Mouse (Mus musculus) neural tube, embryonic 15.5 days (tissue): Measurements from ENCODE around the gene Itpa. TPM values are rescaled to one million over a fixed set of nuclear protein-coding genes. Genes with fewer than 3 reads are reported as not detected.
A peak's percentile ranks its signal among the peaks of the same experiment; 100 is the strongest.

Source experiments
- ATAC-seq: fragments of 200-750 bp; cut with Nextera tagmentation; 2 replicates; pipeline ENCODE4 v1.8.0; 2017; ENCODE audit warnings: mild to moderate bottlenecking, moderate TSS enrichment, moderate library complexity; ENCODE audit not compliant: low FRiP score
- H3K27ac ChIP-seq: fragments of 300-500 bp; sonication (generic); replicated peaks from 2 replicates; pipeline ENCODE4 v1.5.1; 2015; ENCODE audit warnings: mild to moderate bottlenecking, inconsistent platforms
- H3K27me3 ChIP-seq: fragments of 300-500 bp; sonication (generic); replicated peaks from 2 replicates; pipeline ENCODE4 v1.6.1; 2015; ENCODE audit warnings: inconsistent platforms
- H3K36me3 ChIP-seq: fragments of 300-500 bp; sonication (generic); 2 replicates; pipeline ENCODE4 v1.6.1; 2015; ENCODE audit warnings: inconsistent platforms
- H3K4me1 ChIP-seq: fragments of 300-500 bp; sonication (generic); 2 replicates; pipeline ENCODE4 v1.6.1; 2015; ENCODE audit warnings: inconsistent platforms
- H3K4me2 ChIP-seq: fragments of 300-500 bp; sonication (generic); 2 replicates; pipeline ENCODE4 v1.6.1; 2015; ENCODE audit warnings: inconsistent platforms, mild to moderate bottlenecking, moderate library complexity
- H3K4me3 ChIP-seq: fragments of 300-500 bp; sonication (generic); replicated peaks from 2 replicates; pipeline ENCODE4 v1.5.1; 2015; ENCODE audit warnings: mild to moderate bottlenecking, inconsistent platforms
- H3K9ac ChIP-seq: fragments of 300-500 bp; sonication (generic); replicated peaks from 2 replicates; pipeline ENCODE4 v1.6.1; 2015; ENCODE audit warnings: mild to moderate bottlenecking, inconsistent platforms
- H3K9me3 ChIP-seq: fragments of 300-500 bp; sonication (generic); replicated peaks from 2 replicates; pipeline ENCODE4 v1.6.1; 2016; ENCODE audit warnings: inconsistent platforms
- WGBS: fragments of 180-500 bp; shearing (Covaris S2); methylation state at CpG from one replicate; pipeline ENCODE4 v1.1.7; 2015; ENCODE audit warnings: mixed read lengths; 5-methylcytosine and 5-hydroxymethylcytosine counted together
- polyA plus RNA-seq: library from polyadenylated mRNA; unstranded; fragments of >200 nt; fragmentation: Nextera tagmentation; extraction: Ambion mirVana; gene quantifications from 2 replicates; pipeline ENCODE4 v1.2.1, GENCODE M21; 2015

Gene Itpa
- polyA plus RNA-seq, 1 experiment from 2014 or later, result 123 TPM

GRCm38 (mm10) chr2:130697821-130698266, 30.4 kb downstream of the Itpa start:
- Histone ChIP-seq H3K27ac (no peak overlapping the region), H3K9me3 (no peaks in the 10 kb centered on the region), H3K4me1 (peaks cover 21% of the 10 kb centered on the region), H3K36me3 (no peaks in the 10 kb centered on the region), H3K9ac (no peak overlapping the region), H3K4me3 (peak overlapping the region; percentile 52), H3K4me2 (peak overlapping the region; percentile 100), H3K27me3 (peaks cover 51% of the 10 kb centered on the region)
- ATAC-seq, result peak; percentile 29
- under 1% methylated on average over 14 of the region's 14 CpGs for WGBS

GRCm38 (mm10) chr2:130704040-130705001, 36.9 kb downstream of the Itpa start:
- Histone ChIP-seq H3K4me2 (no peak overlapping the region), H3K4me3 (no peak overlapping the region), H3K4me1 (peaks cover 4% of the 10 kb centered on the region; the same call in 1 of the 2 replicates), H3K36me3 (peaks cover 28% of the 10 kb centered on the region), H3K27ac (no peak overlapping the region), H3K27me3 (peaks cover 9% of the 10 kb centered on the region; the same call in 1 of the 2 replicates), H3K9ac (no peak overlapping the region), H3K9me3 (no peaks in the 10 kb centered on the region)
- WGBS, result 69% methylated on average over 9 of the region's 9 CpGs
- peak; percentile 46; the same call in 1 of the 2 replicates for ATAC-seq

GRCm38 (mm10) chr2:130705178-130705577, 37.8 kb downstream of the Itpa start:
- no peak for ATAC-seq
- Histone ChIP-seq H3K4me2 (no peak overlapping the region), H3K4me1 (peaks cover 4% of the 10 kb centered on the region; the same call in 1 of the 2 replicates), H3K27me3 (peaks cover 3% of the 10 kb centered on the region; the same call in 1 of the 2 replicates), H3K9me3 (no peaks in the 10 kb centered on the region), H3K4me3 (no peak overlapping the region), H3K36me3 (peaks cover 36% of the 10 kb centered on the region), H3K9ac (no peak overlapping the region), H3K27ac (no peak overlapping the region)
- 73% methylated on average over 6 of the region's 6 CpGs for WGBS

DNA sequence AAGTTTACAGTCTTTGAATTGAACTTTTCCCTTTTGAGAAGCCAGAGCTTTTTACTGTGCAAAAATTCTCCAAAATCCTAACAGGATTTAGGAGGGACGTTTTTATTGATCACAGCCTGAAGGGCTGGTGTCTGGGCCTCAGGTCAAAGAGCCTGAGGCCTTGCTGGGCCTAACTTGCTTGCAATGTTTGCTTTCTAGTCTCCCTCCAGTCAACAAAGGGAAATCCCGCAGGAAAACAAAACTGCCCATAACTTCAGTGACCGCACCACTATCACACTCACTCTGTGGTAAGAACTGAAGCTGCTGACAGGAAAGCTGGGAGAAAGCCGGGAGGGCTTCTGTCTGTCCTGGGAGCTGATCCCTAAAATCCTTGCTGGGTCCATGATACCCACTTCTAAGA, 39.2 kb downstream of the Itpa start:
- no peak overlapping the region for H3K4me3 ChIP-seq
- no peak overlapping the region for H3K27ac ChIP-seq
- H3K27me3 ChIP-seq, result no peaks in the 10 kb centered on the region
- no peak for ATAC-seq
- H3K9ac ChIP-seq, result no peak overlapping the region
- H3K36me3 ChIP-seq, result peaks cover 51% of the 10 kb centered on the region
- no peaks in the 10 kb centered on the region for H3K9me3 ChIP-seq
- H3K4me2 ChIP-seq, result no peak overlapping the region
- peaks cover 4% of the 10 kb centered on the region; the same call in 1 of the 2 replicates for H3K4me1 ChIP-seq
- WGBS, result 76% methylated on average over 4 of the region's 4 CpGs

DNA sequence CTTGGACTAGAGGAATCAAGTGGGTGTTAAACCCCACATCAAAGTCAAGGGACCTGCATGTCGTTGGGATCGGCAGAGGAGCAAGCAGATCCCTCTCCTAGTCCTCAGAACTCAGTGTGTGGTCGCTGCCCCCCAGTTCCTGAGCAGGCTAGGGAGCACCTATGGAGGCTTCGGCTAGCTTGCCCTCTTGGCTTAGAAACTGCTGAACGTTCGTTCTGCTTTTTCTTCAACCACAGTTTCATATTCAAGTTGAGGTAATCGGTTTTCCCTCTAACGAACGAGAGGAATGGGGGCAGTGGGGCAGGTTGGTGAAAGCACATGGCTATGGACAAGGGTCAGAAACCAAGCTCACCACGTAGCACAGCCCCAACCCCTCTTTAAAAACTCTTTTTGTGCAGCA, 39.6 kb downstream of the Itpa start:
- peaks cover 4% of the 10 kb centered on the region; the same call in 1 of the 2 replicates for H3K4me1 ChIP-seq
- H3K27ac ChIP-seq, result no peak overlapping the region
- H3K4me2 ChIP-seq, result no peak overlapping the region
- WGBS, result 80% methylated on average over 10 of the region's 10 CpGs
- no peak for ATAC-seq
- no peak overlapping the region for H3K9ac ChIP-seq
- no peak overlapping the region for H3K4me3 ChIP-seq
- H3K27me3 ChIP-seq, result no peaks in the 10 kb centered on the region
- no peaks in the 10 kb centered on the region for H3K9me3 ChIP-seq
- peaks cover 55% of the 10 kb centered on the region for H3K36me3 ChIP-seq

DNA sequence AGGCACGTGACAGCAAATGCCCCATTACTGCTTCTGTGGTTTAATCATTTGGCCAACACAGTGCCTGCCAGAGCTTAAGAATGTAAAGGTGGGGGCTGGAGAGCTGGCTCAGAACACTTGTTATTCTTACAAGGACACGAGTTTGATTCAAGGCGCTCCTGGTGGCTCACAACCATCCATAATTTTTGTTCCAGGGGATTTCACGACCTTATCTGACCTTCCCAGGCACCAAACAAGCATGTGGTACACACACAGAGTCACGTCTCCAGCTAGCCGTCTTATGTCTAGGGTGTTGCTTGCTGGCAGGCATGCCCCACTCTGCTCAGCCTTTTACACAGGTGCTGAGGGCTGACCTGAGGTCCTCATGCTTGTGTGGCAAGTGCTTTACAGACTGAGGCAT, 50.5 kb downstream of the Itpa start:
- Histone ChIP-seq H3K27me3 (no peaks in the 10 kb centered on the region), H3K27ac (no peak overlapping the region), H3K36me3 (peaks cover 86% of the 10 kb centered on the region), H3K4me3 (no peak overlapping the region), H3K4me2 (no peak overlapping the region), H3K9me3 (no peaks in the 10 kb centered on the region), H3K4me1 (no peaks in the 10 kb centered on the region), H3K9ac (no peak overlapping the region)
- WGBS, result 81% methylated on average over 6 of the region's 6 CpGs
- ATAC-seq, result no peak

DNA sequence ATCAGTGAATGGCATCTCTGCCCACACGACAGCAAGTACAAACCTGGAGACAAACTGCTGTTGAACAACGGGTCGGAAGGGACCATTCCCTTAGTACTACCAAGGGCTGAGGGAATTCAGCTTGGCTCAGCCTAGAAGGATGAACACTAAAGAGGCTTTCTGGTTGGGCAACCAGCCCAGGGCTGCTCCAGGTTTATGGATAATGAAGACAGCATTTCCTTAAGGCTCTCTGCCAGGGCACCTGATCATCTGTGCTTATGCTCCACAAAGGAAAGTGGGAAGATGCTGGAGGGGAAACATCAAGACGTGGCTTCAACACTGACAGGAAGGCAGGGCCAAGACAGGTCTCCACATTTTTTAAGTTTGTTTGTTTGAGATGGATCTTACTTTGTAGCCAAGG, 57.0 kb downstream of the Itpa start:
- H3K4me1 ChIP-seq, result no peaks in the 10 kb centered on the region
- H3K9ac ChIP-seq, result no peak overlapping the region
- WGBS, result 75% methylated on average over 4 of the region's 4 CpGs
- no peaks in the 10 kb centered on the region for H3K9me3 ChIP-seq
- H3K27ac ChIP-seq, result no peak overlapping the region
- H3K36me3 ChIP-seq, result peaks cover 94% of the 10 kb centered on the region
- no peak for ATAC-seq
- no peaks in the 10 kb centered on the region for H3K27me3 ChIP-seq
- H3K4me3 ChIP-seq, result no peak overlapping the region
- no peak overlapping the region for H3K4me2 ChIP-seq

DNA sequence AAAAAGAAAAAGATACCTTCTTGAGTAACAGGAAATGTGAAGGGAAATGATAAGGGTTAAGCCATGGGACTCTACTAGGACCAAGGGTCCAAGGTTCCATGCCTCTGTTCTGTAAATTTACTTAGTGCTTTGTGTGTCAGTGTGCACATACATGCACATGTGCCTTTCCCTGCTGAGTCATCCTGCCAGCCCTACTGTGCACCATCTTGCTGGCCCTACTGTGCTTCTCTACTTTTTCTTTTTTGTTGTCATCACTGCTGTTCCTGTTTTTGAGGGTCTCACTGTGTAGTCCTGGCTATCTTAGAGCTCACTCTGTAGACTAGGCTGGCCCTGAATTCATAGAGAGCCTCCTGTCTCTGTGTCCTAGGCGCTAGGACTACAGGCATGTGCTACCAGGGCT, 60.3 kb downstream of the Itpa start:
- 100% methylated on average over 1 of the region's 1 CpGs for WGBS
- H3K4me2 ChIP-seq, result no peak overlapping the region
- H3K4me1 ChIP-seq, result no peaks in the 10 kb centered on the region
- no peak overlapping the region for H3K4me3 ChIP-seq
- H3K27ac ChIP-seq, result no peak overlapping the region
- no peak overlapping the region for H3K9ac ChIP-seq
- H3K27me3 ChIP-seq, result no peaks in the 10 kb centered on the region
- H3K9me3 ChIP-seq, result no peaks in the 10 kb centered on the region
- peaks cover 94% of the 10 kb centered on the region for H3K36me3 ChIP-seq
- ATAC-seq, result no peak

- Histone ChIP-seq H3K9me3 (no peaks in the 10 kb centered on the region), H3K36me3 (peaks cover 92% of the 10 kb centered on the region), H3K4me3 (no peak overlapping the region), H3K27me3 (no peaks in the 10 kb centered on the region), H3K9ac (no peak overlapping the region), H3K27ac (no peak overlapping the region), H3K4me1 (no peaks in the 10 kb centered on the region), H3K4me2 (no peak overlapping the region)
- 98% methylated on average over 2 of the region's 2 CpGs for whole genome bisulfite sequencing
- no peak for ATAC-seq
Measured at GRCm38 (mm10) chr2:130728906-130729585, 61.6 kb downstream of the Itpa start.

- no peak overlapping the region for H3K27ac ChIP-seq
- H3K4me1 ChIP-seq, result no peaks in the 10 kb centered on the region
- no peak overlapping the region for H3K4me3 ChIP-seq
- peaks cover 91% of the 10 kb centered on the region for H3K36me3 ChIP-seq
- ATAC-seq, result no peak
- WGBS, result 95% methylated on average over 9 of the region's 9 CpGs
- no peak overlapping the region for H3K9ac ChIP-seq
- no peak overlapping the region for H3K4me2 ChIP-seq
- H3K9me3 ChIP-seq, result no peaks in the 10 kb centered on the region
- H3K27me3 ChIP-seq, result no peaks in the 10 kb centered on the region
Measured at GRCm38 (mm10) chr2:130730746-130731145, 63.3 kb downstream of the Itpa start.
